Mouse (Mus musculus) CH12.LX (cell line): ENCODE results near the gene Lrp10. TPM values are rescaled to one million over a fixed set of nuclear protein-coding genes. Genes with fewer than 3 reads are reported as not detected.

Experiments
- DNase-seq: peaks from one replicate; pipeline ENCODE4 v3.0.0-alpha.2; 2013; ENCODE audit errors: extremely low read depth
- H3K27ac ChIP-seq: 2 replicates; pipeline ENCODE4 v1.5.1; 2012; ENCODE audit warnings: low read depth, mild to moderate bottlenecking, control low read depth, moderate library complexity; ENCODE audit not compliant: insufficient read depth
- H3K27me3 ChIP-seq: replicated peaks from 2 replicates; pipeline ENCODE3; 2012; ENCODE audit warnings: inconsistent platforms
- H3K36me3 ChIP-seq, 2 experiments: replicated peaks in 1 of 2; 2 replicates each; pipeline versions ENCODE3 to v1.6.1; 2012; ENCODE audit warnings: inconsistent platforms in 1 of 2, low read length in 1 of 2, mild to moderate bottlenecking in 1 of 2, mixed read lengths in 1 of 2, moderate library complexity in 1 of 2; ENCODE audit not compliant: control insufficient read depth in 1 of 2, insufficient read depth in 1 of 2
- H3K4me1 ChIP-seq, 2 experiments: 2 replicates each; pipeline ENCODE4 v1.6.1; 2012; ENCODE audit warnings: inconsistent platforms in 1 of 2, moderate library complexity in 1 of 2; ENCODE audit not compliant: insufficient read depth in 2 of 2, control insufficient read depth in 1 of 2
- H3K4me2 ChIP-seq: 2 replicates; pipeline ENCODE4 v1.6.1; 2012; ENCODE audit warnings: low read depth, mild to moderate bottlenecking, control low read depth; ENCODE audit not compliant: poor library complexity, insufficient read depth, severe bottlenecking
- H3K4me3 ChIP-seq, 3 experiments: fragments of 150-350 bp in 1 of 3; sonication (generic) in 1 of 3; replicated peaks in 1 of 3; 2 replicates each; pipeline versions ENCODE3 to v1.5.1; 2011 to 2012; ENCODE audit warnings: low read depth in 2 of 3, low read length in 2 of 3, mild to moderate bottlenecking in 2 of 3, moderate library complexity in 2 of 3, control low read depth in 1 of 3, improper control_type of control experiment in 1 of 3, inconsistent platforms in 1 of 3, mixed read lengths in 1 of 3; ENCODE audit not compliant: poor library complexity in 1 of 3
- H3K79me2 ChIP-seq: replicated peaks from 2 replicates; pipeline ENCODE4 v1.6.1; 2012; ENCODE audit warnings: mild to moderate bottlenecking, moderate library complexity; ENCODE audit not compliant: control insufficient read depth, poor library complexity, insufficient read depth, severe bottlenecking; ENCODE audit errors: extremely low read depth
- H3K9ac ChIP-seq: 2 replicates; pipeline ENCODE4 v1.6.1; 2012; ENCODE audit warnings: low read depth, mild to moderate bottlenecking, control low read depth, moderate library complexity; ENCODE audit not compliant: insufficient read depth
- H3K9me3 ChIP-seq: replicated peaks from 2 replicates; pipeline ENCODE3; 2012; ENCODE audit warnings: low read length, inconsistent platforms, mixed read lengths
- BHLHE40 ChIP-seq: IDR thresholded peaks from 2 replicates; pipeline ENCODE4 v1.6.1; 2011; ENCODE audit warnings: mild to moderate bottlenecking, low read depth, low read length, improper control_type of control experiment
- CHD2 ChIP-seq: IDR thresholded peaks from 2 replicates; pipeline ENCODE4 v1.6.1; 2011; ENCODE audit warnings: low read length, improper control_type of control experiment
- E2F4 ChIP-seq: IDR thresholded peaks from 2 replicates; pipeline ENCODE4 v1.6.1; 2011; ENCODE audit warnings: low read depth, low read length, improper control_type of control experiment; ENCODE audit not compliant: insufficient replicate concordance
- EP300 ChIP-seq: IDR thresholded peaks from 2 replicates; pipeline ENCODE4 v1.6.1; 2011; ENCODE audit warnings: low read length, improper control_type of control experiment
- ETS1 ChIP-seq: conservative IDR thresholded peaks from 2 replicates; pipeline ENCODE4 v1.6.1; 2012; ENCODE audit warnings: low read depth, mild to moderate bottlenecking, inconsistent platforms, low read length, improper control_type of control experiment, moderate library complexity
- HCFC1 ChIP-seq: IDR thresholded peaks from 2 replicates; pipeline ENCODE4 v1.6.1; 2012; ENCODE audit warnings: low read depth, mild to moderate bottlenecking, inconsistent platforms, low read length, improper control_type of control experiment
- IRF4 ChIP-seq: IDR thresholded peaks from 2 replicates; pipeline ENCODE4 v1.6.1; 2014; ENCODE audit warnings: low read depth, mild to moderate bottlenecking, inconsistent platforms, low read length, improper control_type of control experiment
- KAT2A ChIP-seq: IDR thresholded peaks from 2 replicates; pipeline ENCODE4 v1.6.1; 2012; ENCODE audit warnings: low read length, improper control_type of control experiment, inconsistent platforms; ENCODE audit not compliant: insufficient replicate concordance
- MAX ChIP-seq: IDR thresholded peaks from 2 replicates; pipeline ENCODE4 v1.6.1; 2011; ENCODE audit warnings: low read length, improper control_type of control experiment
- MEF2A ChIP-seq: IDR thresholded peaks from 2 replicates; pipeline ENCODE4 v1.6.1; 2014; ENCODE audit warnings: low read depth, mild to moderate bottlenecking, inconsistent platforms, low read length, improper control_type of control experiment, borderline replicate concordance
- MXI1 ChIP-seq: IDR thresholded peaks from 2 replicates; pipeline ENCODE4 v1.6.1; 2011; ENCODE audit warnings: mild to moderate bottlenecking, low read depth, low read length, improper control_type of control experiment
- PAX5 ChIP-seq: IDR thresholded peaks from 2 replicates; pipeline ENCODE4 v1.6.1; 2012; ENCODE audit warnings: low read length, inconsistent platforms, mixed read lengths
- POLR2A ChIP-seq: IDR thresholded peaks from 2 replicates; pipeline ENCODE4 v1.6.1; 2011; ENCODE audit warnings: low read depth, mild to moderate bottlenecking, improper control_type of control experiment, low read length
- POLR2AphosphoS2 ChIP-seq: IDR thresholded peaks from 2 replicates; pipeline ENCODE4 v1.6.1; 2011; ENCODE audit warnings: low read depth, low read length, improper control_type of control experiment
- RAD21 ChIP-seq: IDR thresholded peaks from 2 replicates; pipeline ENCODE4 v1.6.1; 2011; ENCODE audit warnings: low read depth, mild to moderate bottlenecking, low read length, improper control_type of control experiment, moderate library complexity
- TCF12 ChIP-seq: IDR thresholded peaks from 2 replicates; pipeline ENCODE4 v1.6.1; 2014; ENCODE audit warnings: low read depth, mild to moderate bottlenecking, inconsistent platforms, low read length, improper control_type of control experiment
- ZC3H11A ChIP-seq: IDR thresholded peaks from 2 replicates; pipeline ENCODE4 v1.6.1; 2012; ENCODE audit warnings: low read depth, mild to moderate bottlenecking, inconsistent platforms, low read length, improper control_type of control experiment
- ZMIZ1 ChIP-seq: IDR thresholded peaks from 2 replicates; pipeline ENCODE4 v1.6.1; 2012; ENCODE audit warnings: low read depth, mild to moderate bottlenecking, inconsistent platforms, low read length, improper control_type of control experiment
- dilution Hi-C: fragments of 300-500 bp; cut with MboI; formaldehyde crosslinking; loops from 2 replicates; pipeline ENCODE4 v1.14.3; 2020; ENCODE audit warnings: low sequenced_read_pairs; ENCODE audit not compliant: extremely low pct_unique_long_range_greater_than_20kb, extremely low pct_ligation_motif_present
- in situ Hi-C: fragments of 300-500 bp; cut with MboI; formaldehyde crosslinking; loops from 3 replicates; pipeline ENCODE4 v1.14.3; 2019; ENCODE audit warnings: low sequenced_read_pairs, low pct_ligation_motif_present, low pct_unique_long_range_greater_than_20kb, mixed read lengths
- polyA plus RNA-seq: library from polyadenylated mRNA; unstranded; fragments of >175 nt; gene quantifications from 2 replicates; pipeline ENCODE4 v1.2.1, GENCODE M21; 2012; ENCODE audit warnings: low read depth; ENCODE audit not compliant: insufficient read length
- total RNA-seq, 2 experiments: library from RNA; depleted of rRNA; stranded (reverse); fragments of 300-350 nt in 1 of 2; fragments of >200 nt in 1 of 2; gene quantifications; 2 replicates each; pipeline ENCODE4 v1.2.3; 2012 to 2014

Lrp10 gene
- total and polyA plus RNA-seq, 3 experiments: 28.7 to 79.8 (median 60.0) TPM

- no peak overlapping the region for H3K4me3 ChIP-seq
These were observed 39.2 kb downstream of the Lrp10 start for GRCm38 (mm10) chr14:54503092-54503491.

DNA sequence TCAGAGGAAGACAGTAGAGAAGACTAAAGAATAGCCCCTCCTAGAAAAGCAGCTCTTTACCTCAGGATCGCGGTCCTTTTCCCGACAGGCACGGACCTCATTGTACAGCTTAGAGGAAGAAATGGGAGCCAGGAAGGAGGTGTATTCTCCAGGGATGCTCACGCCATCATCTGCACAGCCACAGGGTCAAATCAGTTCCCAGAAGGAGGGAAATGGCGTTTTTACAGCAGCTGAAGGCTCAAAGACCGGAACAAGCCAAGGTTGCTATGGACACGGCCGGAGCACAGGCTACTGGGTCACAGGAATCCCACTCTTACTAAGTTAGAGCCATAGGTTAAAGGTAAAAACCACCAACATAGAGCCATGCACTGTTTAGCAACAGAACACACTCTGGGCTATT lies 45.8 kb downstream of the Lrp10 start:
- Histone ChIP-seq H3K79me2 (no peaks in the 10 kb centered on the region; the same call in 1 of the 2 replicates), H3K27me3 (no peaks in the 10 kb centered on the region), H3K9me3 (peaks cover 8% of the 10 kb centered on the region), H3K4me1 (no peaks in the 10 kb centered on the region), H3K36me3 (peaks cover 72 to 93% of the 10 kb centered on the region in 2 experiments), H3K4me2 (no peak overlapping the region), H3K4me3 (no peak overlapping the region), H3K9ac (no peak overlapping the region), H3K27ac (no peak overlapping the region)
- in situ Hi-C loops: loop anchor here (10.0 kb wide), 1 partner anchor 45 kb away; the partner anchor contains the start of gene Lrp10
- dilution Hi-C loops: no loop called here
- no peak for DNase-seq
- TF ChIP-seq POLR2A: peak; percentile 2; the same call in 1 of the 2 replicates
- no peak for TF ChIP-seq ZMIZ1

More at GRCm38 (mm10) chr14:54503092-54503491, 39.2 kb downstream of the Lrp10 start:
- H3K79me2 ChIP-seq: no peaks in the 10 kb centered on the region
- H3K4me1 ChIP-seq: peaks cover 3 to 7% of the 10 kb centered on the region in 2 experiments; a peak in 3 of 4 replicates
- in situ Hi-C loops (no loop called here), dilution Hi-C loops (no loop called here)
- no peak for TF ChIP-seq TCF12
- TF ChIP-seq ZMIZ1: no peak
- no peak for TF ChIP-seq POLR2A
- no peak for TF ChIP-seq MAX
- no peak for TF ChIP-seq POLR2AphosphoS2
- no peak for TF ChIP-seq CHD2
- no peak for TF ChIP-seq MXI1
- no peak for TF ChIP-seq IRF4
- no peak for TF ChIP-seq MEF2A
- no peak for TF ChIP-seq E2F4
- no peak for TF ChIP-seq ZC3H11A
- TF ChIP-seq RAD21: no peak
- TF ChIP-seq ETS1: no peak
- TF ChIP-seq BHLHE40: no peak
- no peak for TF ChIP-seq KAT2A
- no peak for TF ChIP-seq PAX5
- no peak for TF ChIP-seq EP300
- TF ChIP-seq HCFC1: no peak
- H3K9ac ChIP-seq: no peak overlapping the region
- H3K27ac ChIP-seq: no peak overlapping the region
- DNase-seq: no peak
- no peaks in the 10 kb centered on the region for H3K27me3 ChIP-seq
- H3K4me2 ChIP-seq: no peak overlapping the region
- H3K9me3 ChIP-seq: peaks cover 10% of the 10 kb centered on the region
- H3K36me3 ChIP-seq: peaks cover 12 to 33% of the 10 kb centered on the region in 2 experiments
